Mouse (Mus musculus) heart, embryonic 13.5 days (tissue): Measurements from ENCODE around the gene Tas2r131. TPM values are rescaled to one million over a fixed set of nuclear protein-coding genes. Genes with fewer than 3 reads are reported as not detected.
"Not testable (repeated sequence)": the region's sequence is repeated elsewhere in the genome, so short reads cannot be mapped to it uniquely, and the experiment has no call there.

Source experiments
- ATAC-seq: fragments of 200-750 bp; cut with Nextera tagmentation; 2 replicates; pipeline ENCODE4 v1.8.0; 2017; ENCODE audit warnings: moderate TSS enrichment; ENCODE audit not compliant: insufficient number of reproducible peaks, low FRiP score, low TSS enrichment; ENCODE audit errors: extremely low read depth
- H3K27ac ChIP-seq: fragments of 300-500 bp; sonication (generic); replicated peaks from 2 replicates; pipeline ENCODE4 v1.5.1; 2015; ENCODE audit warnings: moderate library complexity, mild to moderate bottlenecking, inconsistent platforms
- H3K27me3 ChIP-seq: fragments of 300-500 bp; sonication (generic); replicated peaks from 2 replicates; pipeline ENCODE4 v1.6.1; 2015; ENCODE audit warnings: mild to moderate bottlenecking, inconsistent platforms
- H3K36me3 ChIP-seq: fragments of 300-500 bp; sonication (generic); 2 replicates; pipeline ENCODE4 v1.6.1; 2015; ENCODE audit warnings: mild to moderate bottlenecking, inconsistent platforms
- H3K4me1 ChIP-seq: fragments of 300-500 bp; sonication (generic); 2 replicates; pipeline ENCODE4 v1.6.1; 2015; ENCODE audit warnings: inconsistent platforms
- H3K4me2 ChIP-seq: fragments of 300-500 bp; sonication (generic); 2 replicates; pipeline ENCODE4 v1.6.1; 2015; ENCODE audit warnings: inconsistent platforms, mild to moderate bottlenecking, moderate library complexity
- H3K4me3 ChIP-seq: fragments of 300-500 bp; sonication (generic); 2 replicates; pipeline ENCODE4 v1.5.1; 2015; ENCODE audit warnings: moderate library complexity, mild to moderate bottlenecking, inconsistent platforms
- H3K9ac ChIP-seq: fragments of 300-500 bp; sonication (generic); 2 replicates; pipeline ENCODE4 v1.6.1; 2015; ENCODE audit warnings: inconsistent platforms, mild to moderate bottlenecking, moderate library complexity
- H3K9me3 ChIP-seq: fragments of 300-500 bp; sonication (generic); 2 replicates; pipeline ENCODE4 v1.6.1; 2016; ENCODE audit warnings: inconsistent platforms
- WGBS: fragments of 180-500 bp; shearing (Covaris S2); methylation state at CpG from one replicate; pipeline ENCODE4 v1.1.7; 2015; ENCODE audit warnings: mixed read lengths; 5-methylcytosine and 5-hydroxymethylcytosine counted together
- polyA plus RNA-seq: library from polyadenylated mRNA; unstranded; fragments of >200 nt; fragmentation: Nextera tagmentation; extraction: Ambion mirVana; gene quantifications from 2 replicates; pipeline ENCODE4 v1.2.1, GENCODE M21; 2015

Tas2r131 gene
- polyA plus RNA-seq = not detected in 2 replicates

- no peak for ATAC-seq
- 41% methylated on average over 1 of the region's 1 CpGs for WGBS
These were observed at the start of gene Tas2r131 for GRCm38 (mm10) chr6:132957819-132958218. TSS of gene Tas2r131 (minus strand) at chr6:132957919.

GRCm38 (mm10) chr6:132980865-132981264, 23.1 kb upstream of the Tas2r131 start, which contains the start of gene Tas2r109:
TSS of gene Tas2r109 (minus strand) at chr6:132980965.
- H3K27me3 ChIP-seq = no peaks in the 10 kb centered on the region
- H3K4me3 ChIP-seq = no peak within 1 kb of the TSS
- H3K4me1 ChIP-seq = no peaks in the 10 kb centered on the region
- 74% methylated on average over 2 of the region's 2 CpGs for WGBS
- no peaks in the 10 kb centered on the region for H3K9me3 ChIP-seq
- H3K4me2 ChIP-seq = no peak within 1 kb of the TSS
- H3K9ac ChIP-seq = no peak within 1 kb of the TSS
- H3K36me3 ChIP-seq = no peaks in the 10 kb centered on the region
- no peak for ATAC-seq
- H3K27ac ChIP-seq = no peak within 1 kb of the TSS

More at GRCm38 (mm10) chr6:132957819-132958218, at the start of gene Tas2r131:
- Histone ChIP-seq H3K9me3 (no peaks in the 10 kb centered on the region), H3K9ac (no peak within 1 kb of the TSS), H3K4me1 (no peaks in the 10 kb centered on the region), H3K27me3 (no peaks in the 10 kb centered on the region), H3K4me2 (no peak within 1 kb of the TSS), H3K36me3 (no peaks in the 10 kb centered on the region), H3K27ac (no peak within 1 kb of the TSS), H3K4me3 (no peak within 1 kb of the TSS)

GRCm38 (mm10) chr6:132950802-132951201, 6.9 kb downstream of the Tas2r131 start, which contains the start of gene Tas2r129:
TSS of gene Tas2r129 (plus strand) at chr6:132951102.
- WGBS = 66% methylated on average over 2 of the region's 2 CpGs
- Histone ChIP-seq H3K27ac (no peak within 1 kb of the TSS), H3K9me3 (no peaks in the 10 kb centered on the region), H3K27me3 (no peaks in the 10 kb centered on the region), H3K9ac (no peak within 1 kb of the TSS), H3K4me1 (no peaks in the 10 kb centered on the region), H3K4me3 (no peak within 1 kb of the TSS), H3K4me2 (no peak within 1 kb of the TSS), H3K36me3 (no peaks in the 10 kb centered on the region)
- no peak for ATAC-seq

- not testable (repeated sequence) for H3K27ac ChIP-seq, H3K36me3 ChIP-seq, H3K9me3 ChIP-seq, H3K27me3 ChIP-seq, H3K4me3 ChIP-seq, H3K9ac ChIP-seq, H3K4me2 ChIP-seq, ATAC-seq, H3K4me1 ChIP-seq
These were observed 16.3 kb downstream of the Tas2r131 start for GRCm38 (mm10) chr6:132941376-132941775.

GRCm38 (mm10) chr6:132909351-132909750, 48.4 kb downstream of the Tas2r131 start, which contains the start of gene Tas2r125:
TSS of gene Tas2r125 (plus strand) at chr6:132909651.
- no peak within 1 kb of the TSS for H3K4me3 ChIP-seq
- WGBS = 75% methylated on average over 3 of the region's 3 CpGs

More at GRCm38 (mm10) chr6:132909351-132909750, 48.4 kb downstream of the Tas2r131 start, which contains the start of gene Tas2r125:
- H3K9me3 ChIP-seq = no peaks in the 10 kb centered on the region
- no peaks in the 10 kb centered on the region for H3K36me3 ChIP-seq
- no peak within 1 kb of the TSS for H3K4me2 ChIP-seq
- H3K27ac ChIP-seq = no peak within 1 kb of the TSS
- no peaks in the 10 kb centered on the region for H3K4me1 ChIP-seq
- H3K9ac ChIP-seq = no peak within 1 kb of the TSS
- no peaks in the 10 kb centered on the region for H3K27me3 ChIP-seq
- no peak for ATAC-seq

Other genes with a start within 250 kb of the Tas2r131 start
- not detected in 2 replicates for gene Tas2r122, start 246.0 kb downstream of the Tas2r131 start, polyA plus RNA-seq
- gene Tas2r115, start 219.9 kb downstream of the Tas2r131 start, polyA plus RNA-seq = not detected in 2 replicates
- not detected in 2 replicates for gene Tas2r124, start 203.2 kb downstream of the Tas2r131 start, polyA plus RNA-seq
- gene Tas2r102, start 195.8 kb downstream of the Tas2r131 start, polyA plus RNA-seq = not detected in 2 replicates
- not detected in 2 replicates for gene Tas2r136, start 179.8 kb downstream of the Tas2r131 start, polyA plus RNA-seq
- gene Tas2r117, start 155.1 kb downstream of the Tas2r131 start, polyA plus RNA-seq = not detected in 2 replicates
- not detected in 2 replicates for gene Tas2r123, start 110.8 kb downstream of the Tas2r131 start, polyA plus RNA-seq
- not detected in 2 replicates for gene Tas2r116, start 102.5 kb downstream of the Tas2r131 start, polyA plus RNA-seq
- gene Tas2r110, start 89.9 kb downstream of the Tas2r131 start, polyA plus RNA-seq = not detected in 2 replicates
- gene Tas2r113, start 64.9 kb downstream of the Tas2r131 start, polyA plus RNA-seq = not detected in 2 replicates
- not detected in 2 replicates for gene Tas2r125, start 48.3 kb downstream of the Tas2r131 start, polyA plus RNA-seq
- gene Tas2r129, start 6.8 kb downstream of the Tas2r131 start, polyA plus RNA-seq = not detected in 2 replicates
- gene Tas2r109, start 23.0 kb upstream of the Tas2r131 start, polyA plus RNA-seq = not detected in 2 replicates
- gene Tas2r103, start 79.2 kb upstream of the Tas2r131 start, polyA plus RNA-seq = not detected in 2 replicates
- gene Tas2r140, start 97.9 kb upstream of the Tas2r131 start, polyA plus RNA-seq = not detected in 2 replicates
- gene Smim10l1, start 147.0 kb upstream of the Tas2r131 start, polyA plus RNA-seq = 63.7 and 69.6 TPM in 2 replicates